Mouse (Mus musculus) G1E (cell line): ENCODE results near the gene Aktip. TPM values are rescaled to one million over a fixed set of nuclear protein-coding genes. Genes with fewer than 3 reads are reported as not detected.
A peak's percentile ranks its signal among the peaks of the same experiment; 100 is the strongest.

ENCODE experiments used
- ATAC-seq: 2 replicates; pipeline ENCODE4 v1.8.0; 2016; ENCODE audit warnings: mild to moderate bottlenecking; ENCODE audit not compliant: insufficient number of reproducible peaks, poor library complexity, low FRiP score, severe bottlenecking; ENCODE audit errors: extremely low read depth
- DNase-seq: peaks from one replicate; pipeline ENCODE4 v3.0.0; 2012; ENCODE audit warnings: low spot score
- H3K27me3 ChIP-seq: 2 replicates; pipeline ENCODE4 v1.6.1; 2012; ENCODE audit warnings: mild to moderate bottlenecking, low read length, inconsistent platforms; ENCODE audit not compliant: insufficient read depth
- H3K36me3 ChIP-seq: replicated peaks from 2 replicates; pipeline ENCODE3; 2012; ENCODE audit warnings: mild to moderate bottlenecking, inconsistent platforms
- H3K4me1 ChIP-seq: 2 replicates; pipeline ENCODE4 v1.6.1; 2012; ENCODE audit warnings: low read depth, low read length, inconsistent platforms, mixed read lengths; ENCODE audit not compliant: insufficient read depth
- H3K4me3 ChIP-seq: 2 replicates; pipeline ENCODE4 v1.5.1; 2012; ENCODE audit warnings: low read depth, mild to moderate bottlenecking, inconsistent platforms, low read length, moderate library complexity, mixed read lengths
- H3K9me3 ChIP-seq: replicated peaks from 2 replicates; pipeline ENCODE4 v1.6.1; 2012; ENCODE audit warnings: inconsistent platforms
- CTCF ChIP-seq: IDR thresholded peaks from 2 replicates; pipeline ENCODE4 v1.5.1; 2012; ENCODE audit warnings: low read depth, low read length, inconsistent platforms, mixed read lengths
- GATA1 ChIP-seq: IDR thresholded peaks from 2 replicates; pipeline ENCODE4 v1.6.1; 2012; ENCODE audit warnings: borderline replicate concordance, low read length, inconsistent platforms, mixed read lengths
- GATA2 ChIP-seq: IDR thresholded peaks from 2 replicates; pipeline ENCODE4 v1.6.1; 2012; ENCODE audit warnings: low read depth, low read length, inconsistent platforms, borderline replicate concordance
- POLR2AphosphoS5 ChIP-seq: IDR thresholded peaks from 2 replicates; pipeline ENCODE4 v1.6.1; 2012; ENCODE audit warnings: low read depth, low read length, inconsistent platforms; ENCODE audit not compliant: insufficient replicate concordance
- TAL1 ChIP-seq: conservative IDR thresholded peaks from 2 replicates; pipeline ENCODE4 v1.6.1; 2012; ENCODE audit warnings: low read depth, low read length, inconsistent platforms, mixed read lengths
- polyA plus RNA-seq: library from polyadenylated mRNA; stranded (reverse); fragments of >175 nt; gene quantifications from 2 replicates; pipeline ENCODE4 v1.2.3, GENCODE M21; 2012
- total RNA-seq, 2 experiments: library from RNA; stranded (forward) in 1 of 2; stranded (reverse) in 1 of 2; fragments of 200-1000 nt in 1 of 2; fragments of >200 nt in 1 of 2; fragmentation: Nextera tagmentation in 1 of 2; gene quantifications; 2 replicates each; pipeline ENCODE4 v1.2.3; 2014 to 2017

Aktip gene
- total and polyA plus RNA-seq, 3 experiments, result 2.4 to 18.3 (median 12.3) TPM

GRCm38 (mm10) chr8:91082428-91082827 is 117.3 kb downstream of the Aktip start:
- TF ChIP-seq GATA2 (no peak), TAL1 (no peak), CTCF (no peak), GATA1 (no peak), POLR2AphosphoS5 (no peak)
- no peaks in the 10 kb centered on the region for H3K27me3 ChIP-seq
- H3K9me3 ChIP-seq, result no peaks in the 10 kb centered on the region
- H3K36me3 ChIP-seq, result peaks cover 81% of the 10 kb centered on the region
- ATAC-seq (no peak), DNase-seq (no peak)
- H3K4me1 ChIP-seq, result peaks cover 34% of the 10 kb centered on the region
- H3K4me3 ChIP-seq, result no peak overlapping the region

DNA sequence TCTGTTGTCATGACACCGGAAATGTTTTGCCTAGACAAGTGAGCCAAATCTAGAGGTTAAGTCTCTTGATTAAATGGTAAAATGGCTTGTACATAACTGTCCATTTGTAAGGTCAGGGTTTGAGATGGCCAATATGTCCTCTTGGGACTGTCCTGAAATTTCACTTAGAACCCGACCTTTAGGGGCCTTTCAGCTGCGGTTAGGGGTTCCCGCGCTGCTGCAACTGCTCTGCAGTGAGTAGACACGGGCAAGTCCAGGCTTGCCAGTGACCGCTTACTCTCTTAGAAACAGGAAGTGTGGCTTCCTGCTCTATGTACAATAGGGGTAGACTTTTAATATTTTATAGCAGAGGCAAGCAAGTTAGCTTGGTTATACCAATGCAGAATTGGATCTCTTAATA is 117.9 kb downstream of the Aktip start:
- H3K4me1 ChIP-seq, result peaks cover 38% of the 10 kb centered on the region
- TF ChIP-seq CTCF (no peak), GATA2 (no peak), POLR2AphosphoS5 (no peak), GATA1 (no peak), TAL1 (no peak)
- no peaks in the 10 kb centered on the region for H3K9me3 ChIP-seq
- H3K4me3 ChIP-seq, result no peak overlapping the region
- peaks cover 76% of the 10 kb centered on the region for H3K36me3 ChIP-seq
- H3K27me3 ChIP-seq, result no peaks in the 10 kb centered on the region
- ATAC-seq (no peak), DNase-seq (no peak)

- Histone ChIP-seq H3K36me3 (peaks cover 68% of the 10 kb centered on the region), H3K4me3 (no peak overlapping the region), H3K9me3 (no peaks in the 10 kb centered on the region), H3K27me3 (no peaks in the 10 kb centered on the region), H3K4me1 (peaks cover 48% of the 10 kb centered on the region)
- ATAC-seq (no peak), DNase-seq (no peak)
- TF ChIP-seq TAL1 (no peak), GATA1 (no peak), GATA2 (no peak), CTCF (no peak), POLR2AphosphoS5 (no peak)
Measured at GRCm38 (mm10) chr8:91079678-91080077, 120.1 kb downstream of the Aktip start.

- no peak for TF ChIP-seq GATA2
- TF ChIP-seq POLR2AphosphoS5, result no peak
- no peak for TF ChIP-seq GATA1
- no peak for TF ChIP-seq CTCF
- TF ChIP-seq TAL1, result peak; percentile 65
- Histone ChIP-seq H3K36me3 (peaks cover 71% of the 10 kb centered on the region), H3K27me3 (no peaks in the 10 kb centered on the region), H3K4me3 (no peak overlapping the region; the same call in 1 of the 2 replicates), H3K9me3 (no peaks in the 10 kb centered on the region), H3K4me1 (peaks cover 50% of the 10 kb centered on the region)
- ATAC-seq, result peak; percentile 92
- peak; percentile 14 for DNase-seq
Measured at GRCm38 (mm10) chr8:91077077-91077867, 122.5 kb downstream of the Aktip start.

DNA sequence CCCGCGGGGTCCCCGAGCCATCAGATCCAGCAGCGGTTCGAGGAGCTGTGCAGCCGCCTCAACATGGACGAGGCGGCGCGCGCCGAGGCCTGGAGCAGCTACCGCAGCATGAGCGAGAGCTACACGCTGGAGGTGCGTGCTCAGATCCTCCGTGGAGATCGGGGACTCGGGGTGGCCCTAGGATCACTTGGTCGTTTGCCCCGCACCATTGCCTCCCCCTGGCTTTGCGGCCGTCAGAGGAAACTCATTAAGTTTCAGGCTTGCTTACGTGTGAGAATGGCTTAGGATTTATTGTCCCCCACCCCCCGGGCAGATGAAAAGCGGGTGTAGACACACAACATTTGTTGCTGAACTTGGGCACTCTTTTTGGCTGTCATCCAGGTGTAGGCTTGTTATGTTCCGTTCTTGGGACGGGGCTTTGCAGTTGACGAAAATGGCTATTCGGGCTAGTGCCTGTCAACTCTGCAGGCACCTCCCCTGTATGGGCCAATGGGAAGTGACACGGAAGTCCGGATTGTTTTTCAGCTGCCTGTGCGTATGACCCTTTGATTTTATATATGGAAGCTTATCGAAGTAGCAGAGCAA is 129.4 kb downstream of the Aktip start:
- peak; percentile 89 for DNase-seq
- peaks cover 34% of the 10 kb centered on the region for H3K36me3 ChIP-seq
- peak overlapping the region; percentile 97 for H3K4me3 ChIP-seq
- H3K4me1 ChIP-seq, result peaks cover 42% of the 10 kb centered on the region
- ATAC-seq, result peak; percentile 94
- no peaks in the 10 kb centered on the region for H3K9me3 ChIP-seq
- TF ChIP-seq GATA1 (no peak), GATA2 (no peak), CTCF (no peak), POLR2AphosphoS5 (no peak), TAL1 (no peak)
- no peaks in the 10 kb centered on the region for H3K27me3 ChIP-seq

GRCm38 (mm10) chr8:91069834-91070233 is 129.9 kb downstream of the Aktip start, which contains the start of gene Rbl2:
Gene Rbl2, plus strand, starts transcription at chr8:91070057.
- DNase-seq (peak; percentile 87), ATAC-seq (peak; percentile 77)
- Histone ChIP-seq H3K4me1 (peaks cover 45% of the 10 kb centered on the region), H3K9me3 (no peaks in the 10 kb centered on the region), H3K36me3 (peaks cover 32% of the 10 kb centered on the region), H3K4me3 (peak within 1 kb of the TSS; percentile 97), H3K27me3 (no peaks in the 10 kb centered on the region)
- TF ChIP-seq GATA2 (no peak), GATA1 (no peak), CTCF (no peak), TAL1 (no peak), POLR2AphosphoS5 (no peak)
